Mouse (Mus musculus) kidney, adult 2 months (tissue): ENCODE results near the gene Klra9.
"Not testable (repeated sequence)": the region's sequence is repeated elsewhere in the genome, so short reads cannot be mapped to it uniquely, and the experiment has no call there.

Experiments used
- CTCF ChIP-seq: fragments of 200-500 bp; conservative IDR thresholded peaks from 2 replicates; pipeline ENCODE4 v1.5.1; 2011; ENCODE audit warnings: low read depth, mild to moderate bottlenecking, control low read depth, low read length, moderate library complexity, mixed read lengths; ENCODE audit not compliant: insufficient read depth, insufficient read length
- POLR2A ChIP-seq: fragments of 200-500 bp; IDR thresholded peaks from one replicate; pipeline ENCODE4 v1.6.1; 2011; ENCODE audit warnings: low read depth, low read length, control low read depth

GRCm38 (mm10) chr6:130193012-130193411, at the start of gene Klra9:
- TF ChIP-seq CTCF, POLR2A: not testable (repeated sequence)
